Mouse (Mus musculus) neural tube, embryonic 11.5 days (tissue): ENCODE data around the gene Smarca2. TPM values are rescaled to one million over a fixed set of nuclear protein-coding genes. Genes with fewer than 3 reads are reported as not detected.

Experiments
- ATAC-seq: fragments of 200-750 bp; cut with Nextera tagmentation; 2 replicates; pipeline ENCODE4 v1.8.0; 2017; ENCODE audit warnings: moderate number of reproducible peaks, mild to moderate bottlenecking, moderate TSS enrichment, moderate library complexity; ENCODE audit not compliant: insufficient read depth, low FRiP score, low TSS enrichment
- DNase-seq: peaks from one replicate; pipeline ENCODE4 v3.0.0-alpha.2; 2015; ENCODE audit warnings: low spot score
- H3K27ac ChIP-seq: fragments of 300-500 bp; sonication (generic); 2 replicates; pipeline ENCODE4 v1.5.1; 2014; ENCODE audit warnings: low read depth, mild to moderate bottlenecking, low read length
- H3K27me3 ChIP-seq: fragments of 300-500 bp; sonication (generic); 2 replicates; pipeline ENCODE4 v1.6.1; 2014; ENCODE audit warnings: mild to moderate bottlenecking, low read length, mixed read lengths; ENCODE audit not compliant: control insufficient read depth, insufficient read depth
- H3K36me3 ChIP-seq: fragments of 300-500 bp; sonication (generic); 2 replicates; pipeline ENCODE4 v1.6.1; 2014; ENCODE audit warnings: mild to moderate bottlenecking, low read length, moderate library complexity, mixed read lengths; ENCODE audit not compliant: control insufficient read depth, insufficient read depth
- H3K4me1 ChIP-seq: fragments of 300-500 bp; sonication (generic); 2 replicates; pipeline ENCODE4 v1.6.1; 2014; ENCODE audit warnings: low read length, mixed read lengths; ENCODE audit not compliant: control insufficient read depth, insufficient read depth
- H3K4me2 ChIP-seq: fragments of 300-500 bp; sonication (generic); 2 replicates; pipeline ENCODE4 v1.6.1; 2014; ENCODE audit warnings: low read depth, mild to moderate bottlenecking, moderate library complexity
- H3K4me3 ChIP-seq: fragments of 300-500 bp; sonication (generic); 2 replicates; pipeline ENCODE4 v1.5.1; 2014; ENCODE audit warnings: low read depth, low read length
- H3K9ac ChIP-seq: fragments of 300-500 bp; sonication (generic); 2 replicates; pipeline ENCODE4 v1.6.1; 2014; ENCODE audit warnings: mild to moderate bottlenecking, low read length
- H3K9me3 ChIP-seq: fragments of 300-500 bp; sonication (generic); 2 replicates; pipeline ENCODE4 v1.6.1; 2016; ENCODE audit warnings: low read length; ENCODE audit not compliant: control insufficient read depth
- WGBS: fragments of 180-500 bp; shearing (Covaris S2); extraction: QIAGEN DNeasy Blood & Tissue Kit; methylation state at CpG from one replicate; pipeline ENCODE4 v1.1.7; 2014; 5-methylcytosine and 5-hydroxymethylcytosine counted together
- polyA plus RNA-seq: library from polyadenylated mRNA; unstranded; fragments of >200 nt; fragmentation: Nextera tagmentation; extraction: Ambion mirVana; gene quantifications from 2 replicates; pipeline ENCODE4 v1.2.1, GENCODE M21; 2014

Gene Smarca2
- polyA plus RNA-seq, 1 experiment from 2014 or later = 26.1 TPM

- DNase-seq = no peak
- no peak overlapping the region for H3K4me3 ChIP-seq
Observed at GRCm38 (mm10) chr19:26719161-26719560, 114.3 kb downstream of the Smarca2 start.

GRCm38 (mm10) chr19:26721741-26722140 lies 116.9 kb downstream of the Smarca2 start:
- no peak overlapping the region for H3K4me3 ChIP-seq
- 0 out of 2 replicates have a peak, but pooled peaks cover 3% of the 10 kb centered on the region for H3K4me1 ChIP-seq
- 78% methylated on average over 6 of the region's 6 CpGs for WGBS
- H3K9me3 ChIP-seq = no peaks in the 10 kb centered on the region
- ATAC-seq (no peak), DNase-seq (no peak)
- no peaks in the 10 kb centered on the region for H3K36me3 ChIP-seq
- H3K27ac ChIP-seq = no peak overlapping the region
- H3K27me3 ChIP-seq = no peaks in the 10 kb centered on the region
- no peak overlapping the region for H3K4me2 ChIP-seq
- no peak overlapping the region for H3K9ac ChIP-seq

More at GRCm38 (mm10) chr19:26719161-26719560, 114.3 kb downstream of the Smarca2 start:
- H3K9ac ChIP-seq = no peak overlapping the region
- H3K27ac ChIP-seq = no peak overlapping the region
- H3K4me1 ChIP-seq = 0 out of 2 replicates have a peak, but pooled peaks cover 3% of the 10 kb centered on the region
- H3K9me3 ChIP-seq = no peaks in the 10 kb centered on the region
- H3K36me3 ChIP-seq = no peaks in the 10 kb centered on the region
- WGBS = 91% methylated on average over 7 of the region's 7 CpGs
- H3K27me3 ChIP-seq = no peaks in the 10 kb centered on the region
- no peak overlapping the region for H3K4me2 ChIP-seq
- ATAC-seq = no peak

- Histone ChIP-seq H3K27ac (no peak overlapping the region), H3K4me3 (no peak overlapping the region), H3K9ac (no peak overlapping the region), H3K27me3 (no peaks in the 10 kb centered on the region), H3K9me3 (no peaks in the 10 kb centered on the region), H3K4me2 (no peak overlapping the region), H3K36me3 (no peaks in the 10 kb centered on the region), H3K4me1 (0 out of 2 replicates have a peak, but pooled peaks cover 3% of the 10 kb centered on the region)
- ATAC-seq (no peak), DNase-seq (no peak)
- 90% methylated on average over 11 of the region's 11 CpGs for WGBS
Observed at GRCm38 (mm10) chr19:26723899-26724298, 119.0 kb downstream of the Smarca2 start.

- WGBS = 93% methylated on average over 3 of the region's 3 CpGs
- H3K27ac ChIP-seq = no peak overlapping the region
Observed at GRCm38 (mm10) chr19:26724626-26725025, 119.8 kb downstream of the Smarca2 start.

GRCm38 (mm10) chr19:26727796-26728195 lies 122.9 kb downstream of the Smarca2 start:
- Histone ChIP-seq H3K9ac (no peak overlapping the region), H3K27ac (no peak overlapping the region), H3K4me2 (no peak overlapping the region), H3K27me3 (no peaks in the 10 kb centered on the region), H3K9me3 (no peaks in the 10 kb centered on the region), H3K4me3 (no peak overlapping the region), H3K4me1 (no peaks in the 10 kb centered on the region), H3K36me3 (no peaks in the 10 kb centered on the region)
- DNase-seq (no peak), ATAC-seq (no peak)
- 80% methylated on average over 9 of the region's 9 CpGs for WGBS

More at GRCm38 (mm10) chr19:26724626-26725025, 119.8 kb downstream of the Smarca2 start:
- H3K4me3 ChIP-seq = no peak overlapping the region
- no peak overlapping the region for H3K9ac ChIP-seq
- H3K9me3 ChIP-seq = no peaks in the 10 kb centered on the region
- ATAC-seq (no peak), DNase-seq (no peak)
- no peak overlapping the region for H3K4me2 ChIP-seq
- no peaks in the 10 kb centered on the region for H3K27me3 ChIP-seq
- 0 out of 2 replicates have a peak, but pooled peaks cover 3% of the 10 kb centered on the region for H3K4me1 ChIP-seq
- no peaks in the 10 kb centered on the region for H3K36me3 ChIP-seq

- DNase-seq (no peak), ATAC-seq (no peak)
- Histone ChIP-seq H3K4me2 (no peak overlapping the region), H3K4me3 (no peak overlapping the region), H3K4me1 (0 out of 2 replicates have a peak, but pooled peaks cover 5% of the 10 kb centered on the region), H3K27ac (no peak overlapping the region), H3K36me3 (no peaks in the 10 kb centered on the region), H3K9me3 (no peaks in the 10 kb centered on the region), H3K9ac (no peak overlapping the region), H3K27me3 (no peaks in the 10 kb centered on the region)
- WGBS = 81% methylated on average over 9 of the region's 9 CpGs
Observed at GRCm38 (mm10) chr19:26730486-26730885, 125.6 kb downstream of the Smarca2 start.

- Histone ChIP-seq H3K4me1 (0 out of 2 replicates have a peak, but pooled peaks cover 5% of the 10 kb centered on the region), H3K27ac (no peak overlapping the region), H3K27me3 (no peaks in the 10 kb centered on the region), H3K4me2 (no peak overlapping the region), H3K9me3 (no peaks in the 10 kb centered on the region), H3K4me3 (no peak overlapping the region), H3K9ac (no peak overlapping the region), H3K36me3 (no peaks in the 10 kb centered on the region)
- no peak for DNase-seq
- 91% methylated on average over 4 of the region's 4 CpGs for WGBS
- ATAC-seq = no peak
Observed at GRCm38 (mm10) chr19:26731121-26731520, 126.3 kb downstream of the Smarca2 start.

- H3K36me3 ChIP-seq = no peaks in the 10 kb centered on the region
- H3K4me1 ChIP-seq = 0 out of 2 replicates have a peak, but pooled peaks cover 5% of the 10 kb centered on the region
- H3K9ac ChIP-seq = no peak overlapping the region
- H3K4me2 ChIP-seq = no peak overlapping the region
- no peaks in the 10 kb centered on the region for H3K27me3 ChIP-seq
- DNase-seq (peak; percentile 35), ATAC-seq (no peak)
- H3K27ac ChIP-seq = no peak overlapping the region
- H3K9me3 ChIP-seq = no peaks in the 10 kb centered on the region
- no peak overlapping the region for H3K4me3 ChIP-seq
- WGBS = 9% methylated on average over 4 of the region's 4 CpGs
Observed at GRCm38 (mm10) chr19:26731809-26732208, 127.0 kb downstream of the Smarca2 start.

- no peaks in the 10 kb centered on the region for H3K27me3 ChIP-seq
- 0 out of 2 replicates have a peak, but pooled peaks cover 5% of the 10 kb centered on the region for H3K4me1 ChIP-seq
- no peak overlapping the region for H3K4me3 ChIP-seq
- H3K4me2 ChIP-seq = no peak overlapping the region
- H3K27ac ChIP-seq = no peak overlapping the region
- no peaks in the 10 kb centered on the region for H3K36me3 ChIP-seq
- ATAC-seq (no peak), DNase-seq (no peak)
- no peak overlapping the region for H3K9ac ChIP-seq
- H3K9me3 ChIP-seq = no peaks in the 10 kb centered on the region
- WGBS = 50% methylated on average over 2 of the region's 2 CpGs
Observed at GRCm38 (mm10) chr19:26733055-26733454, 128.2 kb downstream of the Smarca2 start.
